21 mouse cellular contexts compared by ENCODE assay signal in genomic region chr1:151489806-151490205, GRCm38 (mm10). TPM values are rescaled to one million over a fixed set of nuclear protein-coding genes. Genes with fewer than 3 reads are reported as not detected.
DNase-seq lines count a peak whose midpoint lies in the region; ATAC-seq and TF ChIP-seq lines count a peak whose summit lies in the region.
"Had no signal": no experiment of that assay in that cellular context is flagged by ENCODE, and none has a peak within 500 bp of the region (broad histone marks: within the 10 kb centered on the region; RNA-seq: fewer than 3 reads in every experiment).

No protein-coding gene starts in this region.

- no peak overlapping the region for H3K27ac ChIP-seq in heart, embryonic 12.5 days (ENCODE audit: poor library complexity, severe bottlenecking)
- H3K27ac ChIP-seq in lung, postnatal 0 days (ENCODE audit: low read length): no peak overlapping the region
- H3K27ac ChIP-seq: embryonic facial prominence, embryonic 13.5 days; heart, adult 2 months; hindbrain, embryonic 13.5 days; liver, embryonic 14.5 days; midbrain, embryonic 12.5 days; neural tube, embryonic 15.5 days had no signal

- no peak for TF ChIP-seq CTCF in lung, postnatal 0 days (IDR thresholded peaks at IDR 0.05)

- no peak for TF ChIP-seq EP300 in lung, postnatal 0 days (IDR thresholded peaks at IDR 0.05)

- peak; percentile 85 for DNase-seq in heart, adult 11 months
- peak; percentile 65 for DNase-seq in 416B (ENCODE audit: low read depth)
- DNase-seq in lung, postnatal 0 days (ENCODE audit: low spot score): peak; percentile 57
- peak; percentile 42 for DNase-seq in thymus, postnatal 14 days
- no peak for DNase-seq in right cerebral cortex, postnatal 36 days (ENCODE audit: low spot score in 2 of 2)
- DNase-seq in adrenal gland, postnatal 4 days (ENCODE audit: low spot score in 2 of 2): no peak
- DNase-seq: cerebellum, adult 18-20 months; cerebellum, postnatal 14 days; embryo, embryonic 11 days; heart, adult 2 months; kidney, adult 11 months; kidney, postnatal 4 days; layer of hippocampus, adult 9-11 months had no signal

- H3K4me3 ChIP-seq in heart, embryonic 12.5 days: no peak overlapping the region
- no peak overlapping the region for H3K4me3 ChIP-seq in lung, postnatal 0 days (ENCODE audit: low read depth, low read length)
- H3K4me3 ChIP-seq: embryonic facial prominence, embryonic 13.5 days; erythroblast, embryonic 14.5 days; heart, adult 2 months; hindbrain, embryonic 13.5 days; midbrain, embryonic 12.5 days; neural tube, embryonic 15.5 days had no signal

- WGBS in heart, embryonic 12.5 days: 54% methylated on average over 6 of the region's 6 CpGs
- 50% methylated on average over 6 of the region's 6 CpGs for WGBS in lung, postnatal 0 days

- no peaks in the 10 kb centered on the region for H3K27me3 ChIP-seq in heart, embryonic 12.5 days (replicated peaks)
- no peaks in the 10 kb centered on the region for H3K27me3 ChIP-seq in lung, postnatal 0 days (replicated peaks; ENCODE audit: insufficient read depth, low read length)
- H3K27me3 ChIP-seq: embryonic facial prominence, embryonic 13.5 days; hindbrain, embryonic 13.5 days; midbrain, embryonic 12.5 days; neural tube, embryonic 15.5 days had no signal

- H3K4me1 ChIP-seq in heart, embryonic 12.5 days (replicated peaks): peaks cover 34% of the 10 kb centered on the region
- peaks cover 3% of the 10 kb centered on the region for H3K4me1 ChIP-seq in lung, postnatal 0 days (ENCODE audit: insufficient read depth, low read depth, low read length)

- ATAC-seq in heart, embryonic 12.5 days (ENCODE audit: insufficient number of reproducible peaks, low FRiP score): no peak
- peak; percentile 53 for ATAC-seq in lung, postnatal 0 days
- ATAC-seq: forebrain, embryonic 14.5 days had no signal

- no peak overlapping the region for H3K4me2 ChIP-seq in heart, embryonic 12.5 days
- H3K4me2 ChIP-seq in lung, postnatal 0 days (replicated peaks; ENCODE audit: low read depth, low read length): no peak overlapping the region
- H3K4me2 ChIP-seq: embryonic facial prominence, embryonic 13.5 days; hindbrain, embryonic 13.5 days; midbrain, embryonic 12.5 days; neural tube, embryonic 15.5 days had no signal

- H3K9me3 ChIP-seq in heart, embryonic 12.5 days (replicated peaks): no peaks in the 10 kb centered on the region
- H3K9me3 ChIP-seq in lung, postnatal 0 days (ENCODE audit: low read length): no peaks in the 10 kb centered on the region
- H3K9me3 ChIP-seq: embryonic facial prominence, embryonic 13.5 days; hindbrain, embryonic 13.5 days; midbrain, embryonic 12.5 days; neural tube, embryonic 15.5 days had no signal

- H3K36me3 ChIP-seq in heart, embryonic 12.5 days: no peaks in the 10 kb centered on the region
- H3K36me3 ChIP-seq in lung, postnatal 0 days (ENCODE audit: insufficient read depth, low read length): no peaks in the 10 kb centered on the region
- H3K36me3 ChIP-seq: embryonic facial prominence, embryonic 13.5 days; hindbrain, embryonic 13.5 days; midbrain, embryonic 12.5 days; neural tube, embryonic 15.5 days had no signal

- H3K9ac ChIP-seq in heart, embryonic 12.5 days: no peak overlapping the region
- H3K9ac ChIP-seq in lung, postnatal 0 days (replicated peaks; ENCODE audit: low read depth): no peak overlapping the region
- H3K9ac ChIP-seq: embryonic facial prominence, embryonic 13.5 days; hindbrain, embryonic 13.5 days; liver, embryonic 14.5 days; midbrain, embryonic 12.5 days; neural tube, embryonic 15.5 days had no signal

RNA-seq across cellular contexts. Expression of gene Rnf2, which starts 10.9 kb away (rescaled TPM):
- polyA plus RNA-seq in heart, embryonic 12.5 days (2016; fragmentation: Nextera tagmentation; extraction: Ambion mirVana): 83.1 and 83.6 TPM in 2 replicates
- 41.9 TPM in 2 replicates for polyA plus RNA-seq in lung, postnatal 0 days (2015; fragmentation: Nextera tagmentation; extraction: Ambion mirVana)
- 10 to 100 TPM; 77.9 to 82.5 TPM for total RNA-seq in adrenal gland, postnatal 4 days (2021)

Comparison
In these comparisons a context has a peak if more than half of its experiments do, and no peak if none do; other contexts are left out.
1. DNase-seq: peak in heart, adult 11 months (single experiment), 416B (single experiment), lung, postnatal 0 days (single experiment) and thymus, postnatal 14 days (single experiment); none in right cerebral cortex, postnatal 36 days (0 of 2) and adrenal gland, postnatal 4 days (0 of 2).